Mouse (Mus musculus) left cerebral cortex, adult 2 months (tissue): ENCODE measurements around the gene Epb41l2. TPM values are rescaled to one million over a fixed set of nuclear protein-coding genes. Genes with fewer than 3 reads are reported as not detected.

Source experiments
- DNase-seq, 2 experiments: peaks; one replicate each; pipeline ENCODE4 v3.0.0; 2021 to 2022; ENCODE audit warnings: low spot score in 2 of 2, mixed read lengths in 1 of 2; ENCODE audit errors: extremely low spot score in 1 of 2
- H3K27ac ChIP-seq: fragments of 200-600 bp; 2 replicates; pipeline ENCODE4 v1.8.1; 2022
- H3K4me3 ChIP-seq: fragments of 200-600 bp; 2 replicates; pipeline ENCODE4 v1.8.1; 2022
- CTCF ChIP-seq: fragments of 200-600 bp; IDR thresholded peaks from 2 replicates; pipeline ENCODE4 v1.8.1; 2022; ENCODE audit warnings: antibody characterized with exemption, mild to moderate bottlenecking, moderate library complexity
- intact Hi-C: fragments of 180-260 bp; cut with DNase I; formaldehyde crosslinking; loops from one replicate; pipeline ENCODE4 v1.15.1; 2025
- total RNA-seq, 2 experiments: library from RNA; stranded (reverse); gene quantifications; 2 replicates each; pipeline ENCODE4 v1.2.3; 2021

The Epb41l2 gene
- total RNA-seq, 2 experiments from 2014 or later = 123 to 127 TPM

GRCm38 (mm10) chr10:25432351-25432750, 72.8 kb downstream of the Epb41l2 start:
- H3K4me3 ChIP-seq = peak overlapping the region; percentile 30
- H3K27ac ChIP-seq = peak overlapping the region; percentile 61
- intact Hi-C loops = loop anchor here (10.0 kb wide), 1 partner anchor 448 kb away; no protein-coding TSS in a partner anchor
- no peak for TF ChIP-seq CTCF
- no peak for DNase-seq

- DNase-seq = no peak
- Histone ChIP-seq H3K4me3 (no peak overlapping the region), H3K27ac (peak overlapping the region; percentile 64)
- intact Hi-C loops = loop anchor here (10.0 kb wide), 1 partner anchor 448 kb away; no protein-coding TSS in a partner anchor
- TF ChIP-seq CTCF = no peak
Observed at GRCm38 (mm10) chr10:25432938-25433337, 73.3 kb downstream of the Epb41l2 start.

DNA sequence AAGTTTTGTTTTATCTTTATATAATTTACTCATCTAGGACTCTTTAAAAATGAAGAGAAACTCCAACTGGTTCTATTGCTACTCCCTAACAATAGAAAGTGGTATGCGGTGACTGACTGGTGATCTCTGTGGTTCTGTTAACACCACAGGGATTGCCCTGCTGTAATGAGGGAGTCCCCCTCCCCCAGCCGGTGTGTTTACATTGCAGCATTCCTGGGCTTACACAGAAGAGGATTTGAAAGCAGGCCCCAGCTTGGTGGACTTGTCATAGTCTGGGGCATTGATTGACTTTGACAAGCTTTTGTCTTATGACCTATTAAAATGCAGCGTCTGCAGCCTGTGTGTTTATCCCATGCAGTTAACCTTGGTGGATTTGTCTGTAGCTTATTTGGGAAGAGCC, 73.9 kb downstream of the Epb41l2 start:
- intact Hi-C loops = loop anchor here (10.0 kb wide), 1 partner anchor 449 kb away; no protein-coding TSS in a partner anchor
- no peak for DNase-seq
- Histone ChIP-seq H3K27ac (peak overlapping the region; percentile 64), H3K4me3 (no peak overlapping the region)
- TF ChIP-seq CTCF = no peak

DNA sequence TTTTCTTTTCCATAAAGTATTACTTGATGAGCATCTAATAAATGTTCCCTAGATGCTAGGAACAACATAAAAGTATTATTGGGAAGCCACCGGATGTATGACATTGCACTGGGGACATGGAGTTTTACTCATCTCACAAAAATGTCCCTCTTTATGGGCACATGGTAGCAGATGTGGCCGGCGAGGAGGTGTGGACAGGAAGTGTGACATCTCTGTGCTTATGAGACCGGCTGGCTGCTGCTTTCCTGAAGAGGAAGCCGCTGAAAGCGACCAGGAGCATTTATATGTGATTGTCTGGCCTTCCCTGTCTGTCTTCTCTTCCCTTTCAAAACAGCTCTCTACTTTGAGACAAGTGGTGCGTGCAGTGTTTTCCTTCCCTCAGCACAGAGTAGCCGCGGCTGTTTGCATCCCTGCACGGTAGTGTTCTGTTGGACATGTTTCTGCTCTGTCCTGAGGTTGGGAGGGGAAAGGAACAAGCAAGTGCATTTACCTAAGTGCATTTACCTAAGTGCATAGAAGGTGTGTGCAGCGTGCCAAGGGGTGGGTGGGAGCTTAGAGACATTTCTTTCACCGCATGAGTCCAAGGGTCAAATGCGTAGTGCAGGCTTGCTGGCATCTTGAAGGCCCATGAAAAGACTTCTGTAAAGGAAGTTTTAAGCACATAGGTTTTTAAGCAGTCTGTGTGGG, 74.9 kb downstream of the Epb41l2 start:
- no peak for DNase-seq
- H3K4me3 ChIP-seq = 0 out of 2 replicates have a peak overlapping the region, but pooled peaks have one; percentile 0
- TF ChIP-seq CTCF = no peak
- intact Hi-C loops = loop anchor here (10.0 kb wide), 1 partner anchor 450 kb away; no protein-coding TSS in a partner anchor
- H3K27ac ChIP-seq = peak overlapping the region; percentile 64; the same call in 1 of the 2 replicates

DNA sequence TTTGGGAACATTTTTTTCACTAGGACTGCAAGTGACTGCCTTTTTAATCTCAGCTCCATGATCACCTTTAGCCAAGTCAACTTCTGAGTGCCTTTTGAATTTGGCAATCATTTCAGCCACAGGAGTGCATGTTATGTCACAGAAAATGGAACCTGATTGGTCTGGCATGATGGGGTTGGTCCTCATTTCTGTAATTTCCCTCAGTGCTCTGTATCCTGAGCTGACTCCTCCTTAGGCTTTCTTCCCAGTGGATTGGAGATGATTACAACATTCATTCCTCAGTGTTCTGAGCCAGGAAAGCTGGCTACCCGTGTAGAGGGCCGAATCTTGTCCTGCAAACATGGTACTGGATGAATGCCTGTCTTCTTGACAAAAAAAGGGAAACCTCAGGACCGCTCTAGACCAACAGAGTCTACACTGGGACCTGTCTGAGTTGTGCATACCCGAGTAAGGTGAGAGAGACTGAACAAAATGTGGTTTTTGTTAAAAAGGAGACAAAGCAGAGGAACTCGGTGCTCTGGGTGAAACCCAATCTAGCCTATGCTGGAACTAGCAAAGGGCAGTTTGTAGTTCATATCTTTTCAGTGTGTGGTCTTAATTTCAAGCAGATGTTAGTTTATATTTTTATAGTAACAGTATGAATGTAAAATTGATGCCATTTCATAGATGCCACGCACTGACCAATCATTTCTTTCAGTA, 77.3 kb downstream of the Epb41l2 start:
- intact Hi-C loops = loop anchor here (2.0 to 10.0 kb wide), 2 partner anchors 76 to 452 kb away; no protein-coding TSS in a partner anchor
- no peak for DNase-seq
- Histone ChIP-seq H3K4me3 (no peak overlapping the region), H3K27ac (peak overlapping the region; percentile 10; the same call in 1 of the 2 replicates)
- TF ChIP-seq CTCF = no peak

DNA sequence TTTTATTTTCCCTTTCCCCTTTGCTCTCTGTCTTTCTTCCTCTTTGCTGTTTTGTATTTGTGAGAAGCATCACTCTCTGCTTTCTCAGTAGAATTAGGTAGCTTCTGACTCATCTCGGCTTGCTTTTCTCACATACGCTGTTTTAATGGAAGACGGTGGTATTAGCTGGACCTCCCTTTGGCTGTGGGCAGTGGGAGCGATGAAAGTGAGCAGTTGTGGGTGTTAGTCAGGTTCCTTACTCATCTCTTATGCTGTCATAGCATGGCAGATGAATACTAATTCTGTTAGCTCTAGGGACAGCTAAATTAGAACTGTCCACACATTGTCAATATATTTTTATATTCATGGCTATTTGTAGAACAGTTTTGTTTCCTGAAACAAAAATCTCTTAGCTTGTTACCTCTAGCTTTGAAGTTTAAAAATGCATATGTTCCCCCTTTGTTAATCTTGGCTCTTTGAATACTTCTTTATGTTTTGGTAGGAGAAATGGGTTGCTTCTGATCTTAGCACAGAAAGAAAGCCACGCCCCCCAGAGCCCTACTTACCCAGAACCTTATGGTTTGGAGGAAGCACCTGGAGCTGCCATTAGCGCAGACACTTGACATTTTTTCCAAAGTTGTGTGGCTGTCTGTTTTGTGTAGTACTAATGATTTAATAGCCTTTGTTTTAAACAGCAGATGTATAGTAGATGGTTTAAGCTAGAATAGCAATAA, 78.1 kb downstream of the Epb41l2 start:
- DNase-seq = no peak
- Histone ChIP-seq H3K27ac (peak overlapping the region; percentile 10; the same call in 1 of the 2 replicates), H3K4me3 (no peak overlapping the region)
- intact Hi-C loops = loop anchor here (2.0 to 10.0 kb wide), 2 partner anchors 77 to 453 kb away; no protein-coding TSS in a partner anchor
- TF ChIP-seq CTCF = no peak

- no peak overlapping the region for H3K27ac ChIP-seq
- no peak for TF ChIP-seq CTCF
- intact Hi-C loops = loop anchor here (10.0 kb wide), 1 partner anchor 453 kb away; no protein-coding TSS in a partner anchor
- H3K4me3 ChIP-seq = no peak overlapping the region
- DNase-seq = no peak
Observed at GRCm38 (mm10) chr10:25438299-25438680, 78.7 kb downstream of the Epb41l2 start.

GRCm38 (mm10) chr10:25439163-25439562, 79.6 kb downstream of the Epb41l2 start:
- Histone ChIP-seq H3K4me3 (no peak overlapping the region), H3K27ac (no peak overlapping the region)
- no peak for DNase-seq
- no peak for TF ChIP-seq CTCF
- intact Hi-C loops = loop anchor here (10.0 kb wide), 1 partner anchor 454 kb away; no protein-coding TSS in a partner anchor

DNA sequence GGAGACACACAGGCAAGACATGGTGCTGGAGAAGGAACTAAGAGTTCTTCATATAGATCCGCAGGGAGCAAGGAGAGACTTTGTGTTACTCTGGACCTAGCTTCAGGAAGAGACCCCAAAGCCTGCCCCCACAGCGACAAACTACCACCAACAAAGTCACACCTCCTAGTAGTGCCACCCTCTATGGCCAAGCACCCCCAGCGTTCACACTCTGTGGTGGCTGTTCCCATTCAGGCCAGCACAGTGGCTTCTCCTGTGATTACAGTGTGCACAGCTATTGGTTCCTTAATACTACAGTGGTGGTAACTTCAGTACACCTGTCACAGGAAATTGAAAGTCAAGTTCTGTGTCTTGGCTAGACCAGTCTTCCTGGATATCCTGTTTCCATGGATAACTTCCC, 80.3 kb downstream of the Epb41l2 start:
- intact Hi-C loops = loop anchor here (10.0 kb wide), 1 partner anchor 455 kb away; no protein-coding TSS in a partner anchor
- H3K27ac ChIP-seq = no peak overlapping the region
- DNase-seq = no peak
- no peak for TF ChIP-seq CTCF
- H3K4me3 ChIP-seq = no peak overlapping the region

DNA sequence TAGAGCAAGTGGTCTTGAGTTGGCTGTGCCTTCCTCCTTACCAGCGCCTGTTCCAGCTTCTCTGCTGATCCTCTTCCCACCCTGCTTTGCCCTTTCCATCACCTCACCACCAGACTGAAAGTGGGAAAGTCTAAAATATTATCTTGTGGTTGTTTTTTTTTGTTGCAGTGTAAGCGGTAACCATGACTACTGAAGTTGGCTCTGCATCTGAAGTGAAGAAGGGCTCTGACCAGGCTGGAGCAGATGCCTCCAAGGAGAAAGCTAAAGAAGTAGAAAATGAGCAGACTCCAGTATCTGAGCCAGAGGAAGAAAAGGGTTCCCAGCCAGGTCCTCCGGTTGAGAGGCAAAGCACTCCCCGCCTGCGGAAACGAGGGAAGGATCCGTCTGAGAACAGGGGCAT, 81.8 kb downstream of the Epb41l2 start:
- DNase-seq = no peak
- intact Hi-C loops = no loop called here
- no peak overlapping the region for H3K4me3 ChIP-seq
- no peak for TF ChIP-seq CTCF
- H3K27ac ChIP-seq = no peak overlapping the region

DNA sequence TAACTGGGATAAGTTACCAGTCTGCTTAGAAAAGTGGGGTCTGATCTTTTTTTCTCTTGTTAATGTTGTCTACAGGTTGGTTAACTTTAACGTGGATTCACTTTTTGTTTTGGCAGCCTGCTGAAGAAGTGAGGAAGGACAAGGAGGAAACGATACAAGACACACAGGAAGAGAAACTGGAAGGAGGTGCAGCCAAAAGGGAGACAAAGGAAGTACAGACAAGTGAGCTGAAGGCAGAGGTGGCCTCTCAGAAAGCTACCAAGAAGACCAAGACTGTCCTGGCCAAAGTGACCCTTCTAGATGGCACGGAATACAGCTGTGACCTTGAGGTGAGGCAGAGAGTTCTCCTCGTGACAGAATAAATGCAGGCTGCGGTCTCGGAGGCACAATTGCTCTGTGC, 84.0 kb downstream of the Epb41l2 start:
- TF ChIP-seq CTCF = no peak
- H3K4me3 ChIP-seq = no peak overlapping the region
- intact Hi-C loops = no loop called here
- H3K27ac ChIP-seq = peak overlapping the region; percentile 19; the same call in 1 of the 2 replicates
- DNase-seq = no peak
